Mouse (Mus musculus) adrenal gland (tissue): Measurements from ENCODE around the gene Ogdhl.

Experiments
- intact Hi-C: fragments of 180-260 bp; cut with DNase I; formaldehyde crosslinking; loops from one replicate; pipeline ENCODE4 v1.15.1; 2025

The Ogdhl gene

GRCm38 (mm10) chr14:32379395-32380098, 57.7 kb downstream of the Ogdhl start:
- intact Hi-C loops, result no loop called here

- intact Hi-C loops, result no loop called here
Measured at GRCm38 (mm10) chr14:32380099-32380480, 58.3 kb downstream of the Ogdhl start.

- intact Hi-C loops, result no loop called here
Measured at GRCm38 (mm10) chr14:32381066-32381465, 59.2 kb downstream of the Ogdhl start.

GRCm38 (mm10) chr14:32381619-32382018, 59.8 kb downstream of the Ogdhl start:
- intact Hi-C loops, result no loop called here

GRCm38 (mm10) chr14:32388196-32388595, 66.4 kb downstream of the Ogdhl start, which contains the start of gene 1700024G13Rik:
1700024G13Rik (minus strand) TSS chr14:32388391.
- intact Hi-C loops, result no loop called here
